8 mouse cellular contexts compared by ENCODE assay signal in genomic region chr6:128753610-128754224, GRCm38 (mm10). TPM values are rescaled to one million over a fixed set of nuclear protein-coding genes. Genes with fewer than 3 reads are reported as not detected.
DNase-seq lines count a peak whose midpoint lies in the region; ATAC-seq and TF ChIP-seq lines count a peak whose summit lies in the region.
"Not testable (repeated sequence)": the region's sequence is repeated elsewhere in the genome, so short reads cannot be mapped to it uniquely, and the experiment has no call there.

No protein-coding gene starts in this region.

- H3K36me3 ChIP-seq in ES-Bruce4 (ENCODE audit: control insufficient read depth, insufficient read depth, low read length, poor library complexity, severe bottlenecking); forebrain, embryonic 14.5 days (ENCODE audit: control insufficient read depth, insufficient read depth, low read length); heart, postnatal 0 days (replicated peaks; ENCODE audit: control insufficient read depth, insufficient read depth, low read length); liver, embryonic 13.5 days; neural tube, embryonic 11.5 days (ENCODE audit: control insufficient read depth, insufficient read depth, low read length); stomach, embryonic 15.5 days: not testable (repeated sequence)

- not testable (repeated sequence) for TF ChIP-seq POLR2A in ES-Bruce4 (IDR thresholded peaks at IDR 0.05; ENCODE audit: insufficient read depth, low read length)

- H3K9ac ChIP-seq in ES-Bruce4 (ENCODE audit: low read depth, poor library complexity, severe bottlenecking); forebrain, embryonic 14.5 days (ENCODE audit: low read length); heart, postnatal 0 days (replicated peaks; ENCODE audit: low read depth, low read length); liver, embryonic 13.5 days; neural tube, embryonic 11.5 days (ENCODE audit: low read length); stomach, embryonic 15.5 days: not testable (repeated sequence)

- TF ChIP-seq EP300 in ES-Bruce4 (IDR thresholded peaks at IDR 0.05; ENCODE audit: insufficient read depth, low read depth, low read length); heart, postnatal 0 days (IDR thresholded peaks at IDR 0.05; ENCODE audit: low read depth): not testable (repeated sequence)

- H3K4me3 ChIP-seq in ES-Bruce4 (ENCODE audit: low read depth, low read length); forebrain, embryonic 14.5 days (ENCODE audit: low read depth, low read length); heart, postnatal 0 days (ENCODE audit: low read depth, low read length); liver, embryonic 13.5 days (replicated peaks); neural tube, embryonic 11.5 days (ENCODE audit: low read depth, low read length); stomach, embryonic 15.5 days (replicated peaks): not testable (repeated sequence)

- DNase-seq in cerebellum, adult 11-12 months: peak; percentile 86
- DNase-seq in forebrain, embryonic 14.5 days (ENCODE audit: low spot score): peak; percentile 88
- DNase-seq in heart, postnatal 0 days (ENCODE audit: low spot score): peak; percentile 59
- peak; percentile 85 to 89 for DNase-seq in kidney, postnatal 25 days
- not testable (repeated sequence) for DNase-seq in liver, embryonic 13.5 days
- peak; percentile 75 for DNase-seq in neural tube, embryonic 11.5 days (ENCODE audit: low spot score)

- H3K4me1 ChIP-seq in ES-Bruce4 (ENCODE audit: control insufficient read depth, insufficient read depth, low read length); forebrain, embryonic 14.5 days (ENCODE audit: control insufficient read depth, insufficient read depth, low read length); heart, postnatal 0 days (ENCODE audit: control insufficient read depth, insufficient read depth); liver, embryonic 13.5 days (replicated peaks); neural tube, embryonic 11.5 days (ENCODE audit: control insufficient read depth, insufficient read depth, low read length); stomach, embryonic 15.5 days: not testable (repeated sequence)

- H3K9me3 ChIP-seq in ES-Bruce4 (replicated peaks; ENCODE audit: control insufficient read depth, insufficient read depth, low read length, poor library complexity, severe bottlenecking); forebrain, embryonic 14.5 days (replicated peaks; ENCODE audit: control insufficient read depth, low read length); heart, postnatal 0 days (replicated peaks; ENCODE audit: control insufficient read depth, low read length); liver, embryonic 13.5 days (replicated peaks); neural tube, embryonic 11.5 days (ENCODE audit: control insufficient read depth, low read length); stomach, embryonic 15.5 days: not testable (repeated sequence)

- peak; percentile 96 for ATAC-seq in forebrain, embryonic 14.5 days
- peak; percentile 93 for ATAC-seq in heart, postnatal 0 days (ENCODE audit: insufficient read depth, low read depth)
- ATAC-seq in liver, embryonic 13.5 days (ENCODE audit: low read depth): peak; percentile 71
- peak; percentile 89 for ATAC-seq in neural tube, embryonic 11.5 days (ENCODE audit: insufficient read depth, low FRiP score, low TSS enrichment)
- peak; percentile 85 for ATAC-seq in stomach, embryonic 15.5 days (ENCODE audit: insufficient read depth, low FRiP score, low read depth)

- not testable (repeated sequence) for H3K27me3 ChIP-seq in ES-Bruce4 (ENCODE audit: control insufficient read depth, insufficient read depth, low read length, poor library complexity, severe bottlenecking); forebrain, embryonic 14.5 days (replicated peaks; ENCODE audit: control insufficient read depth, insufficient read depth, low read length); heart, postnatal 0 days (ENCODE audit: control insufficient read depth, insufficient read depth, low read length); liver, embryonic 13.5 days; neural tube, embryonic 11.5 days (ENCODE audit: control insufficient read depth, insufficient read depth, low read length); stomach, embryonic 15.5 days (replicated peaks)

- TF ChIP-seq CTCF in ES-Bruce4 (IDR thresholded peaks at IDR 0.05; ENCODE audit: low read depth, low read length): peak; percentile 58
- TF ChIP-seq CTCF in heart, postnatal 0 days (IDR thresholded peaks at IDR 0.05; ENCODE audit: low read depth): peak; percentile 63

- H3K27ac ChIP-seq in ES-Bruce4 (ENCODE audit: insufficient read depth, low read length); forebrain, embryonic 14.5 days (ENCODE audit: low read depth, low read length); neural tube, embryonic 11.5 days (ENCODE audit: low read depth, low read length): not testable (repeated sequence)
- H3K27ac ChIP-seq in heart, postnatal 0 days (ENCODE audit: low read depth): peak overlapping the region; percentile 63; the same call in 1 of the 2 replicates
- 0 out of 2 replicates have a peak overlapping the region, but pooled peaks have one; percentile 54 for H3K27ac ChIP-seq in liver, embryonic 13.5 days
- peak overlapping the region; percentile 31; the same call in 1 of the 2 replicates for H3K27ac ChIP-seq in stomach, embryonic 15.5 days

- H3K4me2 ChIP-seq in forebrain, embryonic 14.5 days (ENCODE audit: low read length); liver, embryonic 13.5 days; neural tube, embryonic 11.5 days (ENCODE audit: low read depth): not testable (repeated sequence)
- H3K4me2 ChIP-seq in heart, postnatal 0 days (ENCODE audit: low read depth, low read length): peak overlapping the region; percentile 28; the same call in 1 of the 2 replicates
- peak overlapping the region; percentile 36 for H3K4me2 ChIP-seq in stomach, embryonic 15.5 days

- WGBS in forebrain, embryonic 14.5 days: 43% methylated on average over 7 of the region's 8 CpGs
- WGBS in heart, postnatal 0 days: 36% methylated on average over 7 of the region's 8 CpGs
- 29% methylated on average over 8 of the region's 8 CpGs for WGBS in liver, embryonic 13.5 days (ENCODE audit: insufficient replicate concordance)
- 47% methylated on average over 7 of the region's 8 CpGs for WGBS in neural tube, embryonic 11.5 days
- WGBS in stomach, embryonic 15.5 days: 32% methylated on average over 8 of the region's 8 CpGs

RNA-seq across cellular contexts. Expression of gene Klrb1, which starts 30.9 kb away (rescaled TPM):
- not detected in 2 replicates for polyA plus RNA-seq in ES-Bruce4 (2011; ENCODE audit: insufficient read depth, insufficient read length, low read depth, missing spikeins)
- polyA plus RNA-seq in forebrain, embryonic 14.5 days (2014; fragmentation: Nextera tagmentation; extraction: Ambion mirVana): not detected in 2 replicates
- not detected in 2 replicates for total RNA-seq in heart, postnatal 0 days (2014; rRNA removed; ENCODE audit: low replicate concordance)
- not detected in 2 replicates for polyA plus RNA-seq in heart, postnatal 0 days (2015; fragmentation: Nextera tagmentation; extraction: Ambion mirVana)
- not detected in 2 replicates for polyA plus RNA-seq in liver, embryonic 13.5 days (2015; fragmentation: Nextera tagmentation; extraction: Ambion mirVana)
- not detected in 2 replicates for polyA plus RNA-seq in neural tube, embryonic 11.5 days (2014; fragmentation: Nextera tagmentation; extraction: Ambion mirVana)
- polyA plus RNA-seq in stomach, embryonic 15.5 days (2015; fragmentation: Nextera tagmentation; extraction: Ambion mirVana): not detected in 2 replicates

RNA-seq across cellular contexts. Expression of gene Klrb1c, which starts 35.3 kb away (rescaled TPM):
- polyA plus RNA-seq in ES-Bruce4 (2011; ENCODE audit: insufficient read depth, insufficient read length, low read depth, missing spikeins): not detected in 2 replicates
- polyA plus RNA-seq in forebrain, embryonic 14.5 days (2014; fragmentation: Nextera tagmentation; extraction: Ambion mirVana): not detected in 2 replicates
- total RNA-seq in heart, postnatal 0 days (2014; rRNA removed; ENCODE audit: low replicate concordance): not detected in 2 replicates
- polyA plus RNA-seq in heart, postnatal 0 days (2015; fragmentation: Nextera tagmentation; extraction: Ambion mirVana): not detected in 2 replicates
- 0.08 and 0.10 TPM in 2 replicates for polyA plus RNA-seq in liver, embryonic 13.5 days (2015; fragmentation: Nextera tagmentation; extraction: Ambion mirVana)
- polyA plus RNA-seq in neural tube, embryonic 11.5 days (2014; fragmentation: Nextera tagmentation; extraction: Ambion mirVana): not detected in 2 replicates
- 0.12 and 0.23 TPM in 2 replicates for polyA plus RNA-seq in stomach, embryonic 15.5 days (2015; fragmentation: Nextera tagmentation; extraction: Ambion mirVana)
